Mouse (Mus musculus) yolk sac, embryonic 10.5 days (tissue): ENCODE results near the gene Ubtd2.

Experiments used
- DNase-seq: peaks from one replicate; pipeline ENCODE4 v3.0.0-alpha.2; 2017; ENCODE audit warnings: low spot score

The Ubtd2 gene

DNA sequence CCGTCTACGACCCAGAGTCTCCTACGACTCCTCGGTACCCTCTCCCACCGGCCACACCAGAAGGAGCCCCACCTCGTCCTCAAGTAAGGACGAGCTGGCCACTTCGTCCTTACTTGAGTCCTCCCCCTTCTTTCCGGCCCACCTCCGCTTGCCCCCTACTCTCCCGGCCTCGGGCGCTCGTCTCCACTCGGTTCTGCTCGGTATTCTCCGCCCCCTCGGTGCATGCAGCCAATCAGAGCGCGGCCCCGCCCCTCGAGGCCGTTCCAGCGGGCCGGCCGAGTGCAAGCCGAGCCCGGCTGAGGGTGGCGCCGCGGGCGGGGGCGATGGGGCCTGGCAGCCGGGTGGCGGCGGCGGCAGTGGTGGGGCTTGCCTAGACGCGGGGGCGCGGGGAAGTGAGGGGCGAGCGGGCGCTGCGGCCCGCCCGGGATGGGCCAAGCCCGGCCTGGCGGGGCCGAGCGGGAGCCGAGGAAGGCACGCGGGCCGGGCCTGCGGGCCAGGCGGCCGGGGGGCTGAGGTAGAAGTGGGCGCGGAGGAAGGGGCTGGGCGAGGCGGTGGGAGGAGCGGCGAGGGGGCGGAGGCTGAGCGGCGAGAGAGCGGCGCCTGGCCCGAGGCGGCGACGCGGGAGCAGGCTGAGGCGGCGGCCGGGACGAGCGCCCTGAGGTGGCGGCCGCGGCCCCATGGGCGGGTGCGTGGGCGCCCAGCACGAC lies at the start of gene Ubtd2:
Gene Ubtd2, plus strand, starts transcription at position 571 of the 707 bp plus-strand sequence.
- peak; percentile 97 for DNase-seq

- DNase-seq = no peak
These were observed 47.3 kb upstream of the Ubtd2 start for GRCm38 (mm10) chr11:32407863-32408262.

DNA sequence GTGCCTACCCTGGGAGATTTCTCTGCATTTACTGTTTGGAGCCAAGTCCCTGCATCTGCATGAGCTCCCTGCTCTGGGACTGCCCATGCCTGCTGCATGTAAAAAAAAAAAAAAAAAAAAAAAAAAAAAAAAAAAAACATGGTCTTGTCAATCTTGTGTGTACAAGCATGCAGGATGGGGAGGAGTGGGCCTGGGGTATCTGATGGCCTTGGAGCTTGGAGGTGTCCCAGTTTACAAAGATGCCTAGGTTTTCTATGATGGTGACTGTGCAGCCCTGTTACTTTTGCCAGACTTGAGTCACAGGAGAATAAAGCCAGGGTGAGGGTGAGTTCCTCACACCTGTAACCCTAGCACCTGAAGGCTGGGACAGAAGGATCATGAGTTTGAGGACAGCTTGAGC lies 46.1 kb upstream of the Ubtd2 start:
- DNase-seq = no peak

- peak; percentile 25 for DNase-seq
These were observed 45.2 kb upstream of the Ubtd2 start for GRCm38 (mm10) chr11:32409823-32410562.

DNA sequence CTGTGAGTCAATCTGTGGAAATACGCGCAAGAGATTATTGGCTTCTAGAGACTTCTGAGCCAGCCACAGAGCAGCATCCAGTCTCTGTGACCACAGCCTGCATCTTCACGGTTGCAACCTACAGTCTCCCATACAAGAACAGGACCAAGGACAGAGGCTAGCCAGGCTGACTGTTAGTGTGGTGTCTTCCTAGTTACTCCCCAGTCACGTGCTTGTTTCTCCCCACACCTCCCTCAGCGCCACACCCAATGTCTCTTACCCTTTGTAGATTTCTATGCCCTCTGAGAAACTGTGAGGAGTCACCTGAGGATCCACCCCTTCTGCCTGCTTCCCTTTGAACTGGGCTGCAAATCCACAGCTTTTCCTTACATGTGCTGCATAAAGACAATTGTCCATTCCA lies 35.2 kb upstream of the Ubtd2 start:
- no peak for DNase-seq

- no peak for DNase-seq
These were observed 31.9 kb upstream of the Ubtd2 start for GRCm38 (mm10) chr11:32423311-32423710.

GRCm38 (mm10) chr11:32424600-32424999 lies 30.6 kb upstream of the Ubtd2 start:
- no peak for DNase-seq

DNA sequence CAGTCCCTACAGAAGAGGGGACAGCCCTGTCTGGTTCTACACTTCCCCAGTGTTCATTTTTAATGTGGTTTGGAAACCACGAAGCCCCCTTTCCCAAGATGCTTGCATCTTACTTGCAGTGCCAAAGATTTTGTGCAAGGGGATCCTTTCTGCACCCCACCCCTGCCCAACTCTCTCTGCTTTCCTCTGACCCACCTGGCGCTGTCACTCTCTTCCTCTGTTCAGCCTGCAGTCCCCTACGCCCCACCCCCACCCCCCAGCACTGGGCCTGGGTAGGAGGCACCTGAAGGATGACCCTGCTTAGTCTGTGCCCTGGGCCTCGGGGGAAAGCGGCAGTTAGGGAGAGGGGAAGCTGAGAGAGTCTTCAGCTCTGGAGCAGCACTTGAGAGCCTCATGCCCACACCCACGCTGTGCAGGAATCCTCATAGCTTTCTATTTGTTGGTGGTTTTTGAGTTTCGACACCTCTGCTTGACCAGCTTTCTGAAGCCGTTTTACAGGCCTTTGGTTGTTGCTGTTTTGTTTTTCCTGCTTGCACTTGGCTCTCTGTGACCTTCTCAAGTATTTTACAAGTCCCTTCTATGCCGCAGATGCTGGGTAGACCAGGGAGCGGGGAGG lies 30.0 kb upstream of the Ubtd2 start:
- no peak for DNase-seq

DNA sequence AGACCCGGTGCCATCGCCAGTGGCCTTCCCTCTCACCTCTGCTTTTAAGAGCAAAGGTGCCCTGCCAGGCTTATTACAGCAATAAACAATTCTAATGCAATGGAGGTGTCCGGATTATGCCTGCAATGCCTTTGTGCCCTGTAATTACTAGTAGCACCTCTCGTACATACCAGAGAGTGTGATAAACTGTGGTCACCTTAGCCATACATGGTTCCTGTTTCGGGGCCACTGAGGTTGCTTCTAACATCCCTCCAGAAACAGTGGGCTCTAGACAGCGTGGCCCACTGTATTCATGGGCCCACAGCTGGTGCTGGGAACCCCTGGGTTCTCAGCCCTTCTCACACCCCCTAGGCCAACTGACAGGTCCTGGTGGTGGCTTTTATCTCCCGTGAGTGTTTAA lies 27.6 kb upstream of the Ubtd2 start:
- no peak for DNase-seq

DNA sequence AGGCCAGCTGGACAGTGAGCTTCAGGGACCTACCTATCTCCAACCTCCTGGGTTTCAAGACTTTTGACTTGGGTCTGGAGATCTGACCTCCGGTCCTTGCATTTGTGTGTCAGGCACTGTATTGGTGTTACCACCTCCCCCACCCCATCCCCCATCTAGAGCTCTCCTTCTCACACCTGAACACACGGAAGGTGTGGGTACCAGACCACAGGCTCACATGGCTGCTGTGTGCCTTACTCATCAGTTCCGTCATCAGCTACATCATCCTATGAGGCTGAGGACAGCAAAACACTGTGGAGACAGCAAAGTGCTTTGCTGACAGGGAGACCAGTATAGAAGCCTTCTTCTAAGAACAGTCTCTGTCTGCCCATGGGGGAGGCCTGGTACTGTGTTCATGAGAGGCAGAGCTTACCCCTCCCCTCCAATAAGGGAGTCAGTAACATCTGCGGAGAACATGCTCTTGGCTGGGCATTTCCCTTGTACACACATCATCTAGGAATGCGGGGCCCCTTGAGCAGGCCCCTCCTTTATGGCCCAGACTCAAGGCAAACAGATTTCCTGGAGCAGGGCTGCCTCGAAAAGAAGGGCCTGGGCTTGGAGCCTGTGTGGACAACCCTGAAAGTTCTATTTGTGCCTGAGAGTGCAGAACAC lies 19.6 kb upstream of the Ubtd2 start:
- DNase-seq = peak; percentile 67

GRCm38 (mm10) chr11:32442576-32442975 lies 12.6 kb upstream of the Ubtd2 start:
- DNase-seq = no peak

DNA sequence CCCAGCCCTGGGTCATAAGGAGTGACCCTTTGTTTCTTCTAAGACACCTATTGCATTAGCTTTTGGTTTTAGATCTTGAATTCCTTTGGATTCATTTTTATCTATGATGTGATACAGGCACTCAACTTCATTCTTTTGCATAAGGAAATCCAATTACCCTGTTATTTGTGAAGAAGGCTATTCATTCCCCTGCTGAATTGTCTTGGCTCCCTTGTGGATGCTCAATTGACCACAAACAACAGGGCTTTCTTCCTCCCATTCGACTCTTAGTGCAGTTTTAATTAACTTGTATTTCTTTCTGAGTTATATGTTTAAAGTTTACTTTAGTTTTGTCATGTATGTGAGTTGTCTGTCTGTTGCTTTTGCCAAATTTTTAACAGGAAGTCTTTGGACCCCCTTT lies 10.9 kb upstream of the Ubtd2 start:
- DNase-seq = no peak

GRCm38 (mm10) chr11:32445135-32445534 lies 10.0 kb upstream of the Ubtd2 start:
- no peak for DNase-seq

GRCm38 (mm10) chr11:32445637-32446226 lies 9.4 kb upstream of the Ubtd2 start:
- no peak for DNase-seq

DNA sequence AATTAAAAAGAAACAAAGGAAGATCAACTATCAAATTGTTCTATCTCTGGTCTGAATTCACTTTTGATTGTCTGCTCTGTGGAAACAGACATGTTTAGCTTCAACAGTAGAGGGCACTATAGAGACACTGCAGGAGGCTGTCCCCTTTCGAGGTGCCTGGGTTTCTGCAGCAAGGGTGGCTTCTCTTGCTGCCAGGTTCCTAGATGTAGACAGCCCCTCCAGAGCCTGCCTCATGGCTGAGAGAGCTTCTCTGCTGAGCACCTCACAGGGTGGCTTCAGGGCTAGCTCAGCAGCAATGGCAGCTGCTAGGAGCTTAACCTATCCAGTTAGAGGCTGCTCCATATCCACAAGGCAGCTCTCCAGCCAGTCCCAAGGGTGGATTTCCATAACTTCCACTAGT lies 5.0 kb upstream of the Ubtd2 start:
- peak; percentile 15 for DNase-seq

DNA sequence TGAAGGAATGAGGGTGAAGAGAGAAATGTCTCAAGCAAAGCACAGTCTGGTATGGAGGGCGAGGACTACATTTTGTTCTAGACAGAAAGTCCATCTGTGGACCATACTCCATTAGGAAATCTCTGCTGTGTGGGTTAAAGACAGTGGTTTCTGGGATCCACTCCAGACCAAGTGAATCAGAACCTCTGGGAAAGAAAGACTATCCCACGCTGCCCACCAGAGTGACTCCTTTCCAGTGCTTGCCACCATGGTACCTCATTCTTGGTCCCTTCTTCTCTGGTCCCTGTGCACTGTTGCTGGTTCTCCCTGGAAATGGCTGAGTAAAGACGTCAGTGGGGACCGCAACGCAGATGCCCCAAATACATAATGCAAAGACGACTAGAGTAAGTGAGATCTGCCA lies 3.9 kb upstream of the Ubtd2 start:
- DNase-seq = no peak

- DNase-seq = no peak
These were observed 2.4 kb upstream of the Ubtd2 start for GRCm38 (mm10) chr11:32452745-32453144.

GRCm38 (mm10) chr11:32453353-32453915 lies 1.7 kb upstream of the Ubtd2 start:
- DNase-seq = no peak

- no peak for DNase-seq
These were observed 855 bp upstream of the Ubtd2 start for GRCm38 (mm10) chr11:32454231-32454799.

DNA sequence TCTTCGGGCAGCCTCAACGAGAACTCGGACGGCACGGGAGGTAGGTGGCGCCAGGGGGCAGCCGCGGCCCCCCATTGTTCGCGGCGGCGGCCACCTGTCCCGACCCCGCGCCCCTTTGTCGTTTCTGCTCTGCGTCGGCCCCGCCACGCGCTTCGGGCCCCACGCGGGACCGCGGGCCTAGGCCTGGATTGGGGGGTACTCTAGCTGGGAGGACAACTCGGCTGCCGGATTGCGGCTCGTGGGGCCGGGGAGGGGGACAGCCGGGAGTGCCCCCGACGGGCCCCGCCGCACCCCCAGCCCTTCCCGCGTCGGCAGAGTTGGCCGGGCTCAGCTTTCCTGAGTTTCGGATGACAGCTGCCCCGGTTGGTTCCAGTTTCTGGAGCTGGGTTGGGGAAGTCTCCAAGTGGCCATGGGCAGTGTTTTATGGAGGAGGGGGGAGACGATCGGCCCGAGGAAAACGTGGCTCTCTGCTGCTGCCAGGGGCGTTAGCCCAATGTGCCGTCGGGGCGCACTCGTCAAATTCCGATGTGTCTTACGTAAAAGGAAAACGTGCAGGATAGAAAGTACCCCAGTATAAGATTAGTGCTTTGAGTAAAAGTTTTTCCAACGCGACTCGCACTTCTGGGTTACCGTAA lies 454 bp downstream of the Ubtd2 start:
- peak; percentile 60 for DNase-seq

GRCm38 (mm10) chr11:32456356-32456755 lies 1.2 kb downstream of the Ubtd2 start:
- DNase-seq = no peak
